15 mouse cellular contexts compared by ENCODE assay signal in genomic region chr16:37853279-37853678, GRCm38 (mm10). TPM values are rescaled to one million over a fixed set of nuclear protein-coding genes. Genes with fewer than 3 reads are reported as not detected.
DNase-seq lines count a peak whose midpoint lies in the region; ATAC-seq lines count a peak whose summit lies in the region.
"Had no signal": no experiment of that assay in that cellular context is flagged by ENCODE, and none has a peak within 500 bp of the region (broad histone marks: within the 10 kb centered on the region; RNA-seq: fewer than 3 reads in every experiment).

No protein-coding gene starts in this region.

- 46% methylated on average over 9 of the region's 9 CpGs for WGBS in heart, embryonic 16.5 days

- H3K9me3 ChIP-seq in heart, embryonic 16.5 days (replicated peaks; ENCODE audit: control insufficient read depth, low read length) = no peaks in the 10 kb centered on the region
- H3K9me3 ChIP-seq: megakaryocyte, embryonic 14.5 days had no signal

- no peaks in the 10 kb centered on the region for H3K27me3 ChIP-seq in heart, embryonic 16.5 days (ENCODE audit: control insufficient read depth, insufficient read depth, low read length)
- H3K27me3 ChIP-seq: megakaryocyte, embryonic 14.5 days had no signal

- peaks cover 9% of the 10 kb centered on the region; the same call in 1 of the 2 replicates for H3K4me1 ChIP-seq in heart, embryonic 16.5 days (ENCODE audit: control insufficient read depth, insufficient read depth, low read length)

- no peak overlapping the region for H3K4me2 ChIP-seq in heart, embryonic 16.5 days (ENCODE audit: low read depth, low read length)

- intact Hi-C loops in left cerebral cortex, postnatal 4 days (cut with DNase I) = no loop called here
- intact Hi-C loops in left cerebral cortex, postnatal 25 days (cut with DNase I) = no loop called here

- peak; percentile 44 for DNase-seq in adrenal gland, adult 2 months
- no peak for DNase-seq in adrenal gland, adult 8-10 months
- DNase-seq in heart, adult 8-10 months (ENCODE audit: low spot score) = no peak
- DNase-seq in left cerebral cortex, postnatal 4 days = peak; percentile 43
- DNase-seq in left cerebral cortex, postnatal 25 days (ENCODE audit: low spot score in 2 of 2) = no peak
- DNase-seq in adipocyte (ENCODE audit: low spot score) = peak; percentile 84
- DNase-seq: thymus, adult 18-20 months had no signal

- ATAC-seq in heart, embryonic 16.5 days (replicated peaks; ENCODE audit: extremely low read depth, insufficient read depth, low FRiP score) = 0 out of 2 replicates have a peak, but pooled peaks have one; percentile 19
- ATAC-seq in CD4-positive, CD25-positive, alpha-beta regulatory T cell, adult 4 months = no peak
- ATAC-seq: hindbrain, embryonic 16.5 days had no signal

- no peak overlapping the region for H3K9ac ChIP-seq in heart, embryonic 16.5 days (ENCODE audit: low read length)
- H3K9ac ChIP-seq: liver, embryonic 14.5 days had no signal

- H3K4me3 ChIP-seq in heart, embryonic 16.5 days (ENCODE audit: low read length) = no peak overlapping the region
- H3K4me3 ChIP-seq: erythroblast, embryonic 14.5 days; megakaryocyte, embryonic 14.5 days had no signal

- no peak overlapping the region for H3K27ac ChIP-seq in heart, embryonic 16.5 days (ENCODE audit: low read length)
- H3K27ac ChIP-seq: liver, embryonic 14.5 days had no signal

- no peaks in the 10 kb centered on the region for H3K36me3 ChIP-seq in heart, embryonic 16.5 days (ENCODE audit: control insufficient read depth, insufficient read depth)

RNA-seq across cellular contexts. Expression of gene Gm36028, which starts 7.7 kb away (rescaled TPM):
- total RNA-seq in adrenal gland, adult 2 months (2021) = under 1 TPM in 1 of 2 experiments, not detected in 1; 0.69 TPM
- 0.24 TPM in 1 of 2 replicates, not detected in the other for polyA plus RNA-seq in adrenal gland, adult 2 months (2012; rRNA removed)
- total RNA-seq in adrenal gland, adult 8-10 months (2022) = under 1 TPM in 2 of 4 experiments, not detected in 2; 0.29 to 0.75 TPM
- 10.2 and 12.1 TPM in 2 replicates for polyA plus RNA-seq in heart, embryonic 16.5 days (2015; fragmentation: Nextera tagmentation; extraction: Ambion mirVana)
- total RNA-seq in heart, adult 8-10 months (2022) = 1 to 10 TPM in 3 of 4 experiments, under 1 TPM in 1; 0.90 to 1.4 (median 1.3) TPM
- total RNA-seq in left cerebral cortex, postnatal 4 days (2021) = not detected
- not detected for total RNA-seq in left cerebral cortex, postnatal 25 days (2021)
- polyA plus RNA-seq in CD4-positive, CD25-positive, alpha-beta regulatory T cell, adult 4 months (2017; shearing (Covaris generic)) = not detected
- total RNA-seq: gastrocnemius, adult 8-10 months; layer of hippocampus, adult 8-10 months had no signal
- polyA plus RNA-seq: erythroblast, embryonic 14.5 days; hindbrain, embryonic 16.5 days had no signal

RNA-seq across cellular contexts. Expression of gene Lrrc58, which starts 14.9 kb away (rescaled TPM):
- total RNA-seq in adrenal gland, adult 2 months (2021) = 100 to 1,000 TPM; 134 to 204 TPM
- polyA plus RNA-seq in adrenal gland, adult 2 months (2012; rRNA removed) = 29.0 and 30.5 TPM in 2 replicates
- 100 to 1,000 TPM; 130 to 206 (median 160) TPM for total RNA-seq in adrenal gland, adult 8-10 months (2022)
- polyA plus RNA-seq in heart, embryonic 16.5 days (2015; fragmentation: Nextera tagmentation; extraction: Ambion mirVana) = 35.7 and 36.2 TPM in 2 replicates
- total RNA-seq in heart, adult 8-10 months (2022) = 10 to 100 TPM; 57.2 to 67.5 (median 65.3) TPM
- total RNA-seq in left cerebral cortex, postnatal 4 days (2021) = 10 to 100 TPM; 94.4 to 98.1 TPM
- total RNA-seq in left cerebral cortex, postnatal 25 days (2021) = 100 to 1,000 TPM; 101 to 106 TPM
- polyA plus RNA-seq in CD4-positive, CD25-positive, alpha-beta regulatory T cell, adult 4 months (2017; shearing (Covaris generic)) = 10 to 100 TPM; 19.6 to 21.5 TPM

Comparison
In these comparisons a context has a peak if more than half of its experiments do, and no peak if none do; other contexts are left out.
1. DNase-seq: peak in adrenal gland, adult 2 months (single experiment), left cerebral cortex, postnatal 4 days (single experiment) and adipocyte (single experiment); none in adrenal gland, adult 8-10 months (single experiment), heart, adult 8-10 months (single experiment) and left cerebral cortex, postnatal 25 days (0 of 2).